Mouse (Mus musculus) CD8-positive naive resting alpha-beta T cell, adult 57 days (primary cell): ENCODE measurements around the gene Gfral. TPM values are rescaled to one million over a fixed set of nuclear protein-coding genes. Genes with fewer than 3 reads are reported as not detected.

Experiments used
- total RNA-seq: library from RNA; stranded (reverse); gene quantifications from one replicate; pipeline ENCODE4 v1.2.4, GENCODE M21; 2023

Gfral gene
- total RNA-seq, result not detected

GRCm38 (mm10) chr9:76213557-76213956 lies at the start of gene Gfral:
Gfral (minus strand) TSS chr9:76213657.

Other genes with a start within 250 kb of the Gfral start
- gene Hmgcll1, start 198.8 kb downstream of the Gfral start, total RNA-seq, result not detected
- gene Hcrtr2, start 110.2 kb upstream of the Gfral start, total RNA-seq, result 0.55 TPM